9 mouse cellular contexts compared by ENCODE assay signal in genomic region chr7:5057804-5058203, GRCm38 (mm10). TPM values are rescaled to one million over a fixed set of nuclear protein-coding genes. Genes with fewer than 3 reads are reported as not detected.
DNase-seq lines count a peak whose midpoint lies in the region; ATAC-seq and TF ChIP-seq lines count a peak whose summit lies in the region.
"Had no signal": no experiment of that assay in that cellular context is flagged by ENCODE, and none has a peak within 500 bp of the region (broad histone marks: within the 10 kb centered on the region; RNA-seq: fewer than 3 reads in every experiment).

No protein-coding gene starts in this region.

- H3K36me3 ChIP-seq in heart, embryonic 15.5 days: no peaks in the 10 kb centered on the region
- H3K36me3 ChIP-seq in heart, embryonic 12.5 days: no peaks in the 10 kb centered on the region
- no peaks in the 10 kb centered on the region for H3K36me3 ChIP-seq in ES-Bruce4 (ENCODE audit: control insufficient read depth, insufficient read depth, low read length, poor library complexity, severe bottlenecking)
- no peaks in the 10 kb centered on the region for H3K36me3 ChIP-seq in forebrain, embryonic 16.5 days (ENCODE audit: control insufficient read depth, insufficient read depth)
- H3K36me3 ChIP-seq: liver, embryonic 15.5 days had no signal

- no peak for ATAC-seq in heart, embryonic 15.5 days (replicated peaks; ENCODE audit: insufficient number of reproducible peaks, insufficient read depth, low FRiP score, low read depth)
- no peak for ATAC-seq in heart, embryonic 12.5 days (ENCODE audit: insufficient number of reproducible peaks, low FRiP score)
- no peak for ATAC-seq in forebrain, embryonic 16.5 days
- ATAC-seq in megakaryocyte progenitor cell, adult 5-6 weeks (replicated peaks; ENCODE audit: poor library complexity): peak; percentile 18

- no peak overlapping the region for H3K9ac ChIP-seq in heart, embryonic 15.5 days
- no peak overlapping the region for H3K9ac ChIP-seq in heart, embryonic 12.5 days
- H3K9ac ChIP-seq in ES-Bruce4 (ENCODE audit: low read depth, poor library complexity, severe bottlenecking): no peak overlapping the region
- H3K9ac ChIP-seq in forebrain, embryonic 16.5 days (replicated peaks; ENCODE audit: low read depth, low read length): no peak overlapping the region
- H3K9ac ChIP-seq: liver, embryonic 15.5 days had no signal

- no peaks in the 10 kb centered on the region for H3K9me3 ChIP-seq in heart, embryonic 15.5 days (replicated peaks)
- no peaks in the 10 kb centered on the region for H3K9me3 ChIP-seq in heart, embryonic 12.5 days (replicated peaks)
- H3K9me3 ChIP-seq in ES-Bruce4 (replicated peaks; ENCODE audit: control insufficient read depth, insufficient read depth, low read length, poor library complexity, severe bottlenecking): no peaks in the 10 kb centered on the region
- no peaks in the 10 kb centered on the region for H3K9me3 ChIP-seq in forebrain, embryonic 16.5 days (ENCODE audit: control insufficient read depth, low read length)
- H3K9me3 ChIP-seq: liver, embryonic 15.5 days had no signal

- H3K4me1 ChIP-seq in heart, embryonic 15.5 days (replicated peaks): peaks cover 32% of the 10 kb centered on the region
- H3K4me1 ChIP-seq in heart, embryonic 12.5 days (replicated peaks): peaks cover 31% of the 10 kb centered on the region
- peaks cover 6% of the 10 kb centered on the region for H3K4me1 ChIP-seq in ES-Bruce4 (ENCODE audit: control insufficient read depth, insufficient read depth, low read length)
- H3K4me1 ChIP-seq in forebrain, embryonic 16.5 days (replicated peaks; ENCODE audit: control insufficient read depth, insufficient read depth, low read length): peaks cover 57% of the 10 kb centered on the region

- H3K27me3 ChIP-seq in heart, embryonic 15.5 days: peaks cover 61% of the 10 kb centered on the region
- peaks cover 61% of the 10 kb centered on the region for H3K27me3 ChIP-seq in heart, embryonic 12.5 days (replicated peaks)
- no peaks in the 10 kb centered on the region for H3K27me3 ChIP-seq in ES-Bruce4 (ENCODE audit: control insufficient read depth, insufficient read depth, low read length, poor library complexity, severe bottlenecking)
- H3K27me3 ChIP-seq in forebrain, embryonic 16.5 days (replicated peaks; ENCODE audit: control insufficient read depth, insufficient read depth, low read length): peaks cover 40% of the 10 kb centered on the region

- TF ChIP-seq POLR2A in ES-Bruce4 (IDR thresholded peaks at IDR 0.05; ENCODE audit: insufficient read depth, low read length): no peak

- no peak overlapping the region for H3K4me2 ChIP-seq in heart, embryonic 15.5 days
- no peak overlapping the region for H3K4me2 ChIP-seq in heart, embryonic 12.5 days
- H3K4me2 ChIP-seq in forebrain, embryonic 16.5 days (ENCODE audit: low read length): peak overlapping the region; percentile 64
- H3K4me2 ChIP-seq: liver, embryonic 15.5 days had no signal

- TF ChIP-seq CTCF in ES-Bruce4 (IDR thresholded peaks at IDR 0.05; ENCODE audit: low read depth, low read length): peak; percentile 62

- no peak overlapping the region for H3K27ac ChIP-seq in heart, embryonic 15.5 days
- H3K27ac ChIP-seq in heart, embryonic 12.5 days (ENCODE audit: poor library complexity, severe bottlenecking): no peak overlapping the region
- H3K27ac ChIP-seq in ES-Bruce4 (ENCODE audit: insufficient read depth, low read length): no peak overlapping the region
- no peak overlapping the region for H3K27ac ChIP-seq in forebrain, embryonic 16.5 days (ENCODE audit: low read length)
- H3K27ac ChIP-seq: liver, embryonic 15.5 days had no signal

- 33% methylated on average over 11 of the region's 11 CpGs for WGBS in heart, embryonic 15.5 days
- WGBS in heart, embryonic 12.5 days: 32% methylated on average over 11 of the region's 11 CpGs
- WGBS in forebrain, embryonic 16.5 days: 48% methylated on average over 11 of the region's 11 CpGs

- TF ChIP-seq EP300 in ES-Bruce4 (IDR thresholded peaks at IDR 0.05; ENCODE audit: insufficient read depth, low read depth, low read length): 0 out of 2 replicates have a peak, but pooled peaks have one; percentile 41

- DNase-seq in ovary, postnatal 36 days (ENCODE audit: low spot score): no peak
- no peak for DNase-seq in adipocyte (ENCODE audit: low spot score)
- DNase-seq in left cerebral cortex, adult 11 months (ENCODE audit: low spot score): no peak

- H3K4me3 ChIP-seq in heart, embryonic 15.5 days: 0 out of 2 replicates have a peak overlapping the region, but pooled peaks have one; percentile 47
- H3K4me3 ChIP-seq in heart, embryonic 12.5 days: no peak overlapping the region
- H3K4me3 ChIP-seq in ES-Bruce4 (ENCODE audit: low read depth, low read length): no peak overlapping the region
- H3K4me3 ChIP-seq in forebrain, embryonic 16.5 days (replicated peaks; ENCODE audit: low read length): peak overlapping the region; percentile 62
- H3K4me3 ChIP-seq: liver, embryonic 15.5 days had no signal

RNA-seq across cellular contexts. Expression of gene U2af2, which starts 4.1 kb away (rescaled TPM):
- polyA plus RNA-seq in heart, embryonic 15.5 days (2015; fragmentation: Nextera tagmentation; extraction: Ambion mirVana): 63.0 and 78.8 TPM in 2 replicates
- 81.7 and 83.9 TPM in 2 replicates for polyA plus RNA-seq in heart, embryonic 12.5 days (2016; fragmentation: Nextera tagmentation; extraction: Ambion mirVana)
- 236 and 262 TPM in 2 replicates for polyA plus RNA-seq in ES-Bruce4 (2011; ENCODE audit: insufficient read depth, insufficient read length, low read depth, missing spikeins)
- polyA plus RNA-seq in forebrain, embryonic 16.5 days (2015; fragmentation: Nextera tagmentation; extraction: Ambion mirVana): 125 and 128 TPM in 2 replicates
- total RNA-seq in megakaryocyte progenitor cell, adult 5-6 weeks (2015): 99.3 TPM in 2 replicates
- 225 and 247 TPM in 2 replicates for total RNA-seq in megakaryocyte progenitor cell, adult 5-6 weeks (2017)

RNA-seq across cellular contexts. Expression of gene Zfp580, which starts 6.5 kb away (rescaled TPM):
- polyA plus RNA-seq in heart, embryonic 15.5 days (2015; fragmentation: Nextera tagmentation; extraction: Ambion mirVana): 14.7 and 17.2 TPM in 2 replicates
- 16.6 and 17.7 TPM in 2 replicates for polyA plus RNA-seq in heart, embryonic 12.5 days (2016; fragmentation: Nextera tagmentation; extraction: Ambion mirVana)
- 14.0 and 16.0 TPM in 2 replicates for polyA plus RNA-seq in ES-Bruce4 (2011; ENCODE audit: insufficient read depth, insufficient read length, low read depth, missing spikeins)
- 52.7 and 62.4 TPM in 2 replicates for polyA plus RNA-seq in forebrain, embryonic 16.5 days (2015; fragmentation: Nextera tagmentation; extraction: Ambion mirVana)
- total RNA-seq in megakaryocyte progenitor cell, adult 5-6 weeks (2015): 2.3 and 3.0 TPM in 2 replicates
- 0.24 and 0.67 TPM in 2 replicates for total RNA-seq in megakaryocyte progenitor cell, adult 5-6 weeks (2017)

RNA-seq across cellular contexts. Expression of gene Zfp784, which starts 19.6 kb away (rescaled TPM):
- polyA plus RNA-seq in heart, embryonic 15.5 days (2015; fragmentation: Nextera tagmentation; extraction: Ambion mirVana): 5.4 and 6.5 TPM in 2 replicates
- 3.6 and 4.9 TPM in 2 replicates for polyA plus RNA-seq in heart, embryonic 12.5 days (2016; fragmentation: Nextera tagmentation; extraction: Ambion mirVana)
- 0.30 TPM in 1 of 2 replicates, not detected in the other for polyA plus RNA-seq in ES-Bruce4 (2011; ENCODE audit: insufficient read depth, insufficient read length, low read depth, missing spikeins)
- 8.0 and 9.5 TPM in 2 replicates for polyA plus RNA-seq in forebrain, embryonic 16.5 days (2015; fragmentation: Nextera tagmentation; extraction: Ambion mirVana)
- total RNA-seq in megakaryocyte progenitor cell, adult 5-6 weeks (2015): 0.72 and 1.5 TPM in 2 replicates
- total RNA-seq in megakaryocyte progenitor cell, adult 5-6 weeks (2017): 1.6 and 1.7 TPM in 2 replicates

RNA-seq across cellular contexts. Expression of gene Epn1, which starts 22.2 kb away (rescaled TPM):
- polyA plus RNA-seq in heart, embryonic 15.5 days (2015; fragmentation: Nextera tagmentation; extraction: Ambion mirVana): 43.1 and 57.0 TPM in 2 replicates
- polyA plus RNA-seq in heart, embryonic 12.5 days (2016; fragmentation: Nextera tagmentation; extraction: Ambion mirVana): 52.1 TPM in 2 replicates
- polyA plus RNA-seq in ES-Bruce4 (2011; ENCODE audit: insufficient read depth, insufficient read length, low read depth, missing spikeins): 68.8 and 69.1 TPM in 2 replicates
- 97.9 and 104 TPM in 2 replicates for polyA plus RNA-seq in forebrain, embryonic 16.5 days (2015; fragmentation: Nextera tagmentation; extraction: Ambion mirVana)
- 41.0 and 42.0 TPM in 2 replicates for total RNA-seq in megakaryocyte progenitor cell, adult 5-6 weeks (2015)
- 37.0 and 51.5 TPM in 2 replicates for total RNA-seq in megakaryocyte progenitor cell, adult 5-6 weeks (2017)

RNA-seq across cellular contexts. Expression of gene 4632433K11Rik, which starts 23.9 kb away (rescaled TPM):
- not detected in 2 replicates for polyA plus RNA-seq in heart, embryonic 15.5 days (2015; fragmentation: Nextera tagmentation; extraction: Ambion mirVana)
- polyA plus RNA-seq in heart, embryonic 12.5 days (2016; fragmentation: Nextera tagmentation; extraction: Ambion mirVana): not detected in 2 replicates
- 1.9 TPM in 1 of 2 replicates, not detected in the other for polyA plus RNA-seq in ES-Bruce4 (2011; ENCODE audit: insufficient read depth, insufficient read length, low read depth, missing spikeins)
- not detected in 2 replicates for polyA plus RNA-seq in forebrain, embryonic 16.5 days (2015; fragmentation: Nextera tagmentation; extraction: Ambion mirVana)
- total RNA-seq in megakaryocyte progenitor cell, adult 5-6 weeks (2015): not detected in 2 replicates
- total RNA-seq in megakaryocyte progenitor cell, adult 5-6 weeks (2017): 0.88 TPM in 1 of 2 replicates, not detected in the other
- polyA plus RNA-seq: liver, embryonic 15.5 days had no signal

Comparison
In these comparisons a context has a peak if more than half of its experiments do, and no peak if none do; other contexts are left out.
1. H3K4me3 ChIP-seq: peak in heart, embryonic 15.5 days (single experiment) and forebrain, embryonic 16.5 days (single experiment); none in heart, embryonic 12.5 days (single experiment) and ES-Bruce4 (single experiment).